Mouse (Mus musculus) midbrain, embryonic 16.5 days (tissue): Measurements from ENCODE around the gene Otog. TPM values are rescaled to one million over a fixed set of nuclear protein-coding genes. Genes with fewer than 3 reads are reported as not detected.

ENCODE experiments used
- ATAC-seq: fragments of 200-750 bp; cut with Nextera tagmentation; 2 replicates; pipeline ENCODE4 v1.8.0; 2017; ENCODE audit warnings: moderate TSS enrichment
- H3K27ac ChIP-seq: fragments of 300-500 bp; sonication (generic); 2 replicates; pipeline ENCODE4 v1.5.1; 2014; ENCODE audit warnings: mild to moderate bottlenecking, low read length, mixed read lengths
- H3K27me3 ChIP-seq: fragments of 300-500 bp; sonication (generic); 2 replicates; pipeline ENCODE4 v1.6.1; 2014; ENCODE audit warnings: low read depth, low read length, mixed read lengths; ENCODE audit not compliant: control insufficient read depth, insufficient read depth
- H3K36me3 ChIP-seq: fragments of 300-500 bp; sonication (generic); 2 replicates; pipeline ENCODE4 v1.6.1; 2014; ENCODE audit warnings: mild to moderate bottlenecking, low read length, moderate library complexity, mixed read lengths; ENCODE audit not compliant: control insufficient read depth, insufficient read depth
- H3K4me1 ChIP-seq: fragments of 300-500 bp; sonication (generic); 2 replicates; pipeline ENCODE4 v1.6.1; 2014; ENCODE audit warnings: mild to moderate bottlenecking, low read length, mixed read lengths; ENCODE audit not compliant: control insufficient read depth, insufficient read depth
- H3K4me2 ChIP-seq: fragments of 300-500 bp; sonication (generic); 2 replicates; pipeline ENCODE4 v1.6.1; 2014; ENCODE audit warnings: mild to moderate bottlenecking, low read length, mixed read lengths
- H3K4me3 ChIP-seq: fragments of 300-500 bp; sonication (generic); 2 replicates; pipeline ENCODE4 v1.5.1; 2014; ENCODE audit warnings: low read depth, mild to moderate bottlenecking, low read length, moderate library complexity, mixed read lengths
- H3K9ac ChIP-seq: fragments of 300-500 bp; sonication (generic); 2 replicates; pipeline ENCODE4 v1.6.1; 2014; ENCODE audit warnings: low read depth, low read length, mixed read lengths
- H3K9me3 ChIP-seq: fragments of 300-500 bp; sonication (generic); replicated peaks from 2 replicates; pipeline ENCODE4 v1.6.1; 2014; ENCODE audit warnings: mild to moderate bottlenecking, low read length, mixed read lengths; ENCODE audit not compliant: control insufficient read depth, poor library complexity, severe bottlenecking
- WGBS: fragments of 180-500 bp; shearing (Covaris S2); extraction: QIAGEN DNeasy Blood & Tissue Kit; methylation state at CpG from one replicate; pipeline ENCODE4 v1.1.7; 2014; 5-methylcytosine and 5-hydroxymethylcytosine counted together
- polyA plus RNA-seq: library from polyadenylated mRNA; unstranded; fragments of >200 nt; fragmentation: Nextera tagmentation; extraction: Ambion mirVana; gene quantifications from 2 replicates; pipeline ENCODE4 v1.2.1, GENCODE M21; 2015

The Otog gene
- polyA plus RNA-seq, 1 experiment from 2014 or later = 0.08 TPM

GRCm38 (mm10) chr7:46246876-46247275, 6.1 kb downstream of the Otog start:
- Histone ChIP-seq H3K4me1 (no peaks in the 10 kb centered on the region), H3K9me3 (no peaks in the 10 kb centered on the region), H3K27ac (no peak overlapping the region), H3K27me3 (no peaks in the 10 kb centered on the region), H3K4me2 (no peak overlapping the region), H3K36me3 (no peaks in the 10 kb centered on the region), H3K9ac (no peak overlapping the region), H3K4me3 (no peak overlapping the region)
- no peak for ATAC-seq

GRCm38 (mm10) chr7:46247606-46248005, 6.8 kb downstream of the Otog start:
- H3K36me3 ChIP-seq = no peaks in the 10 kb centered on the region
- H3K27ac ChIP-seq = no peak overlapping the region
- 89% methylated on average over 3 of the region's 3 CpGs for WGBS
- no peak overlapping the region for H3K4me2 ChIP-seq
- no peaks in the 10 kb centered on the region for H3K4me1 ChIP-seq
- no peak for ATAC-seq
- H3K9me3 ChIP-seq = no peaks in the 10 kb centered on the region
- H3K27me3 ChIP-seq = no peaks in the 10 kb centered on the region
- no peak overlapping the region for H3K9ac ChIP-seq
- no peak overlapping the region for H3K4me3 ChIP-seq

GRCm38 (mm10) chr7:46251841-46252240, 11.1 kb downstream of the Otog start:
- WGBS = 86% methylated on average over 4 of the region's 4 CpGs
- ATAC-seq = no peak
- Histone ChIP-seq H3K36me3 (no peaks in the 10 kb centered on the region), H3K27ac (no peak overlapping the region), H3K9ac (no peak overlapping the region), H3K4me3 (no peak overlapping the region), H3K4me1 (no peaks in the 10 kb centered on the region), H3K27me3 (no peaks in the 10 kb centered on the region), H3K9me3 (no peaks in the 10 kb centered on the region), H3K4me2 (no peak overlapping the region)

GRCm38 (mm10) chr7:46276156-46276555, 35.4 kb downstream of the Otog start:
- WGBS = 65% methylated on average over 5 of the region's 5 CpGs
- Histone ChIP-seq H3K4me2 (no peak overlapping the region), H3K9me3 (no peaks in the 10 kb centered on the region), H3K27me3 (no peaks in the 10 kb centered on the region), H3K9ac (no peak overlapping the region), H3K4me3 (no peak overlapping the region), H3K36me3 (no peaks in the 10 kb centered on the region), H3K4me1 (no peaks in the 10 kb centered on the region), H3K27ac (no peak overlapping the region)
- no peak for ATAC-seq

GRCm38 (mm10) chr7:46279946-46280345, 39.2 kb downstream of the Otog start:
- H3K9ac ChIP-seq = no peak overlapping the region

GRCm38 (mm10) chr7:46280896-46281295, 40.1 kb downstream of the Otog start:
- H3K9ac ChIP-seq = no peak overlapping the region
- H3K27ac ChIP-seq = no peak overlapping the region
- H3K4me1 ChIP-seq = no peaks in the 10 kb centered on the region
- H3K4me2 ChIP-seq = no peak overlapping the region
- no peak overlapping the region for H3K4me3 ChIP-seq
- H3K9me3 ChIP-seq = no peaks in the 10 kb centered on the region
- H3K36me3 ChIP-seq = no peaks in the 10 kb centered on the region
- H3K27me3 ChIP-seq = no peaks in the 10 kb centered on the region
- no peak for ATAC-seq

More at GRCm38 (mm10) chr7:46279946-46280345, 39.2 kb downstream of the Otog start:
- WGBS = 18% methylated on average over 6 of the region's 6 CpGs
- ATAC-seq = no peak
- no peaks in the 10 kb centered on the region for H3K36me3 ChIP-seq
- no peak overlapping the region for H3K4me3 ChIP-seq
- H3K27ac ChIP-seq = no peak overlapping the region
- no peaks in the 10 kb centered on the region for H3K4me1 ChIP-seq
- no peaks in the 10 kb centered on the region for H3K27me3 ChIP-seq
- H3K4me2 ChIP-seq = no peak overlapping the region
- no peaks in the 10 kb centered on the region for H3K9me3 ChIP-seq

- no peak overlapping the region for H3K27ac ChIP-seq
- H3K36me3 ChIP-seq = no peaks in the 10 kb centered on the region
- 70% methylated on average over 7 of the region's 7 CpGs for WGBS
- H3K9ac ChIP-seq = no peak overlapping the region
- no peak for ATAC-seq
- H3K4me1 ChIP-seq = no peaks in the 10 kb centered on the region
- no peaks in the 10 kb centered on the region for H3K9me3 ChIP-seq
- H3K4me3 ChIP-seq = no peak overlapping the region
- H3K4me2 ChIP-seq = no peak overlapping the region
- H3K27me3 ChIP-seq = no peaks in the 10 kb centered on the region
These were observed 41.5 kb downstream of the Otog start for GRCm38 (mm10) chr7:46282276-46282675.

GRCm38 (mm10) chr7:46283681-46284080, 42.9 kb downstream of the Otog start:
- H3K36me3 ChIP-seq = no peaks in the 10 kb centered on the region
- ATAC-seq = no peak
- H3K9ac ChIP-seq = no peak overlapping the region
- 69% methylated on average over 10 of the region's 10 CpGs for WGBS
- H3K4me2 ChIP-seq = no peak overlapping the region
- H3K4me3 ChIP-seq = no peak overlapping the region
- no peaks in the 10 kb centered on the region for H3K9me3 ChIP-seq
- no peak overlapping the region for H3K27ac ChIP-seq
- no peaks in the 10 kb centered on the region for H3K4me1 ChIP-seq
- H3K27me3 ChIP-seq = no peaks in the 10 kb centered on the region

- H3K9me3 ChIP-seq = no peaks in the 10 kb centered on the region
- H3K27me3 ChIP-seq = no peaks in the 10 kb centered on the region
- no peak overlapping the region for H3K27ac ChIP-seq
- H3K4me3 ChIP-seq = no peak overlapping the region
- no peak overlapping the region for H3K9ac ChIP-seq
- ATAC-seq = no peak
- 88% methylated on average over 12 of the region's 12 CpGs for WGBS
- no peaks in the 10 kb centered on the region for H3K4me1 ChIP-seq
- H3K36me3 ChIP-seq = no peaks in the 10 kb centered on the region
- H3K4me2 ChIP-seq = no peak overlapping the region
These were observed 44.5 kb downstream of the Otog start for GRCm38 (mm10) chr7:46285161-46285839.
